Mouse (Mus musculus): ENCODE measurements around the gene Mbd6.

DNA sequence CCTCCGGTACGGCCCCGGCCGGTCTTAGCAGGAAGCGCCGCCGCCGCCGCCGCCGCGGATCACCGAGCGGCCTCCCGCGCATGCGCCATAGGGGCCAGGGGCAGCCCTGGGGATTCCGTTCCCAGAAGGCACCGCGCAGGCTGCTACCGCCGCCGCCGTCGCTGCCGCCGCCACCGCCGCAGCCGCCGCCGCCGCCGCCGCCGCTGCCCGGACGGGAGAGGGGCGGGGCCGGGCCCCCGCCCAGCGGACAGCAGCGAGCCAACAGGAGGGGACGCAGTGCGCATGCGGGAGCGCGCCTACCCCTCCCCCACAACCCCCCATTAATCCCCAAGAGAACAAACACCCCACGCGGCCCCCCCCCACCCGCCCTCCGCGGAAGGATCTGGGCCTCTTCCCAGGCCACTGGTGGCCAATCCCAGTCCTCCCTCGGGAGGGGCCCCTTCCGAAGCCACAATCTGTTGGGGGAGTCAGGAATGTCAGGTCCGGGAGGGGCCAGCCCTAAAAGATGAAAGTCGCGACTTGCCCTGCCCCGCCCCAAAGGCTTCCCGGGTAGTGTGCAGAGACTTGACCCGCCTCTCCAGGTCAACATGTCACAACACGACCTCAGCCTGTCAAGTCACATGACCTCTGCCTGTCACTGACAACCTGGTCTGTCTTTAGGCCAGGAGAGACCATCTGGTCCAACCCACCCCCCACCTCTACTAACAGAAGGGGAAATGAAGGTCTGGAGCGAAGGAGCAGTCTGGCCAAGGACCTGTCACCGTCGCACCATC lies at the start of gene Mbd6:
- TF ChIP-seq POLR2A (IDR thresholded peaks at IDR 0.05; ENCODE audit: low read depth, low read length), result peak; percentile 78
- TF ChIP-seq CTCF (IDR thresholded peaks at IDR 0.05; ENCODE audit: borderline replicate concordance, insufficient read depth, low read length), result no peak

Measured in embryonic fibroblast, embryonic 13.5 days (primary cell).